Mouse (Mus musculus) left cerebral cortex, adult 18-20 months (tissue): Measurements from ENCODE around the gene Abcb5. TPM values are rescaled to one million over a fixed set of nuclear protein-coding genes. Genes with fewer than 3 reads are reported as not detected.
"Not testable (repeated sequence)": the region's sequence is repeated elsewhere in the genome, so short reads cannot be mapped to it uniquely, and the experiment has no call there.

Experiments
- DNase-seq, 2 experiments: peaks; one replicate each; pipeline ENCODE4 v3.0.0; 2021 to 2022; ENCODE audit warnings: low spot score in 2 of 2, mixed read lengths in 1 of 2
- long read RNA-seq, 2 experiments: library from polyadenylated mRNA; stranded (forward); transcript quantifications; one replicate each; pipeline ENCODE4 v2.0.0; 2021
- total RNA-seq, 2 experiments: library from RNA; stranded (reverse); gene quantifications; 2 replicates each; pipeline ENCODE4 v1.2.3; 2021

Gene Abcb5
- total RNA-seq: not detected
- long read RNA-seq, experiment 1: 0 reads
- long read RNA-seq, experiment 2: 0 reads

- no peak for DNase-seq
Measured at GRCm38 (mm10) chr12:118966321-118966720, at the start of gene Abcb5. Abcb5 (minus strand) TSS chr12:118966421.

- DNase-seq: no peak
Measured at GRCm38 (mm10) chr12:118999230-118999629, 33.0 kb upstream of the Abcb5 start.

- no peak for DNase-seq
Measured at GRCm38 (mm10) chr12:118994328-118995166, 28.3 kb upstream of the Abcb5 start.

- DNase-seq: no peak
Measured at GRCm38 (mm10) chr12:118984852-118985251, 18.6 kb upstream of the Abcb5 start.

GRCm38 (mm10) chr12:118930386-118931318 lies 35.6 kb downstream of the Abcb5 start:
- DNase-seq: peak; percentile 55 to 75

GRCm38 (mm10) chr12:118926813-118927281 lies 39.4 kb downstream of the Abcb5 start:
- DNase-seq: peak in 1 of 2 experiments; percentile 8

- not testable (repeated sequence) for DNase-seq
Measured at GRCm38 (mm10) chr12:118923874-118924273, 42.3 kb downstream of the Abcb5 start.

GRCm38 (mm10) chr12:118917771-118918170 lies 48.5 kb downstream of the Abcb5 start:
- no peak for DNase-seq

GRCm38 (mm10) chr12:118910360-118910759 lies 55.9 kb downstream of the Abcb5 start:
- no peak for DNase-seq

- no peak for DNase-seq
Measured at GRCm38 (mm10) chr12:118902249-118902648, 64.0 kb downstream of the Abcb5 start.

GRCm38 (mm10) chr12:118887964-118888363 lies 78.3 kb downstream of the Abcb5 start:
- no peak for DNase-seq

GRCm38 (mm10) chr12:118882790-118883189 lies 83.4 kb downstream of the Abcb5 start:
- DNase-seq: no peak

GRCm38 (mm10) chr12:118872673-118873072 lies 93.5 kb downstream of the Abcb5 start:
- DNase-seq: no peak

GRCm38 (mm10) chr12:118856151-118856550 lies 110.1 kb downstream of the Abcb5 start:
- no peak for DNase-seq

GRCm38 (mm10) chr12:118854831-118855453 lies 111.3 kb downstream of the Abcb5 start:
- peak; percentile 64 to 69 for DNase-seq

GRCm38 (mm10) chr12:118854401-118854800 lies 111.8 kb downstream of the Abcb5 start:
- no peak for DNase-seq

GRCm38 (mm10) chr12:118853331-118853730 lies 112.9 kb downstream of the Abcb5 start:
- no peak for DNase-seq

GRCm38 (mm10) chr12:118850851-118851410 lies 115.3 kb downstream of the Abcb5 start:
- no peak for DNase-seq

- no peak for DNase-seq
Measured at GRCm38 (mm10) chr12:118849996-118850395, 116.2 kb downstream of the Abcb5 start.

- no peak for DNase-seq
Measured at GRCm38 (mm10) chr12:118849203-118849861, 116.9 kb downstream of the Abcb5 start.
